Mouse (Mus musculus): ENCODE data around the gene Rps6ka3. TPM values are rescaled to one million over a fixed set of nuclear protein-coding genes. Genes with fewer than 3 reads are reported as not detected.

Rps6ka3 gene
- total and polyA plus RNA-seq, 2 experiments from 2014 or later: 5.5 to 31.4 TPM

DNA sequence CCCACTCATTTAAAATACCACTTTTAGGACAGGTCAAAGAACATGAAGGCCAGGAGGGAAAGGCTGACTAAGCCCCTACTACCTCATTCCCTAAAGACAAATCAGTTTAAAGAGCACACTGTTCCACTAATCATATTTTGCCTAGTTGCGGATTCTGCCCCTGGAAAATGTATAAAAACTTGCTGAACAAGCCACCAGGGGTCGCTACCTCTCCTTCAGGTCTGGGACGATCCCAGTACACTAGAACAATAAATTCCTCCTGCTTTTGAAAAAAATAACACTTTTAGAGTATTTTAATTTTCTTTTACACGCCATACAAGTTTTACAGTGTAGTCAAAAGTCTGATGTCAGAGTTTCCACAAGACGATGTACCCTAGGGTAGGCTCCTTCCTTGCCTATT lies 76.7 kb downstream of the Rps6ka3 start:
- ATAC-seq (ENCODE audit: insufficient read depth, low read depth): no peak
- peak; percentile 17 for DNase-seq (ENCODE audit: low spot score)
- Histone ChIP-seq H3K4me3 (ENCODE audit: low read depth, low read length) (no peak overlapping the region), H3K4me1 (ENCODE audit: control insufficient read depth, insufficient read depth) (no peaks in the 10 kb centered on the region), H3K9me3 (replicated peaks; ENCODE audit: control insufficient read depth, low read length) (no peaks in the 10 kb centered on the region), H3K36me3 (replicated peaks; ENCODE audit: control insufficient read depth, insufficient read depth, low read length) (no peaks in the 10 kb centered on the region), H3K27me3 (ENCODE audit: control insufficient read depth, insufficient read depth, low read length) (no peaks in the 10 kb centered on the region), H3K9ac (replicated peaks; ENCODE audit: low read depth, low read length) (no peak overlapping the region), H3K4me2 (ENCODE audit: low read depth, low read length) (no peak overlapping the region), H3K27ac (ENCODE audit: low read depth) (no peak overlapping the region)
- WGBS: 63% methylated on average over 5 of the region's 5 CpGs
- no peak for TF ChIP-seq EP300 (IDR thresholded peaks at IDR 0.05; ENCODE audit: low read depth)
- TF ChIP-seq CTCF (IDR thresholded peaks at IDR 0.05; ENCODE audit: low read depth): no peak

DNA sequence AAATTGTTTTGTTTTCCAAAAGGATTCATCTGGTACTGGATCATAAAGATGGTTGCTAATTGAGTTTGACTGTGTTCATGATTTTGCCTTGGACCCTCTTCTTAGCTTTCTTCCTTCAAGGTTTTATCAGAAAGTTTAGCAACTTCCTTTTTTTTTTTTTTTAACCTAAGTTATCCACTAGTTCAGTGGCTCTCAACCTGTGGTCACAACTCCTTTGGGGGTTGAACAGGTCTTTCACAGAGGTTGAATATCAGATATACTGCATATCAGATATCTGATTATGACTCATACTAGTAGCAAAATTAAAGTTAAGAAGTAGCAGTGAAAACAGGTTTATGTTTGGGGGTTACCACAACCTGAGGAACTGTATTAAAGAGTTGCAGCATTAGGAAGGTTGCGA lies 85.8 kb downstream of the Rps6ka3 start:
- 89% methylated on average over 1 of the region's 1 CpGs for WGBS
- H3K27me3 ChIP-seq (ENCODE audit: control insufficient read depth, insufficient read depth, low read length): no peaks in the 10 kb centered on the region
- no peak for TF ChIP-seq CTCF (IDR thresholded peaks at IDR 0.05; ENCODE audit: low read depth)
- no peak for TF ChIP-seq EP300 (IDR thresholded peaks at IDR 0.05; ENCODE audit: low read depth)

GRCm38 (mm10) chrX:159302349-159303311 lies 92.5 kb downstream of the Rps6ka3 start:
- H3K9me3 ChIP-seq (replicated peaks; ENCODE audit: control insufficient read depth, low read length): no peaks in the 10 kb centered on the region
- H3K36me3 ChIP-seq (replicated peaks; ENCODE audit: control insufficient read depth, insufficient read depth, low read length): no peaks in the 10 kb centered on the region
- no peak for TF ChIP-seq CTCF (IDR thresholded peaks at IDR 0.05; ENCODE audit: low read depth)
- no peak for TF ChIP-seq EP300 (IDR thresholded peaks at IDR 0.05; ENCODE audit: low read depth)
- DNase-seq (ENCODE audit: low spot score) (peak; percentile 41), ATAC-seq (ENCODE audit: insufficient read depth, low read depth) (0 out of 2 replicates have a peak, but pooled peaks have one; percentile 17)
- peak overlapping the region; percentile 72 for H3K27ac ChIP-seq (ENCODE audit: low read depth)
- H3K9ac ChIP-seq (replicated peaks; ENCODE audit: low read depth, low read length): no peak overlapping the region
- no peak overlapping the region; the same call in 1 of the 2 replicates for H3K4me2 ChIP-seq (ENCODE audit: low read depth, low read length)
- no peaks in the 10 kb centered on the region for H3K4me1 ChIP-seq (ENCODE audit: control insufficient read depth, insufficient read depth)
- 43% methylated on average over 11 of the region's 11 CpGs for WGBS
- H3K27me3 ChIP-seq (ENCODE audit: control insufficient read depth, insufficient read depth, low read length): no peaks in the 10 kb centered on the region
- peak overlapping the region; percentile 13; the same call in 1 of the 2 replicates for H3K4me3 ChIP-seq (ENCODE audit: low read depth, low read length)

More for the DNA sequence above, 85.8 kb downstream of the Rps6ka3 start:
- H3K36me3 ChIP-seq (replicated peaks; ENCODE audit: control insufficient read depth, insufficient read depth, low read length): no peaks in the 10 kb centered on the region
- H3K9me3 ChIP-seq (replicated peaks; ENCODE audit: control insufficient read depth, low read length): no peaks in the 10 kb centered on the region
- H3K9ac ChIP-seq (replicated peaks; ENCODE audit: low read depth, low read length): no peak overlapping the region
- DNase-seq (ENCODE audit: low spot score) (no peak), ATAC-seq (ENCODE audit: insufficient read depth, low read depth) (no peak)
- no peak overlapping the region for H3K4me3 ChIP-seq (ENCODE audit: low read depth, low read length)
- no peak overlapping the region for H3K27ac ChIP-seq (ENCODE audit: low read depth)
- no peak overlapping the region for H3K4me2 ChIP-seq (ENCODE audit: low read depth, low read length)
- no peaks in the 10 kb centered on the region for H3K4me1 ChIP-seq (ENCODE audit: control insufficient read depth, insufficient read depth)

DNA sequence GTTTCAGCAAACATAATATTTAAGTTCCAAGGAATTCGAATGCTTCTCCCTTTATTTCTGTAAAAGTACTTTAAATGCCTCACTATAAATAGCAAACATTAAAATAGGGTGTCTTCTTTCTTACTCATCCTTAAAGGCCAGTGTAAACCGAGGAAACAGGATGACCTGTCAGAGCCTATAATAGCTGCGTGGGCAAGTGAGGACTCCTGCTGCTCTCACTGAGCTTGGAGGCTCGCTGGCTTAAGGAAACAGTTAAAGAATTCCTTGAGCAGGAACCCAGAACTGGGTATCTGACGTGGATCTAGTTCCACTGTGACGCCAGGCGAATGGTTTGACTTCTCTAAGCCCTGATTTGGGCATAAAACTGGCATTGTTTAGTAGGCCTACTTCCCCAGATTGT lies 105.2 kb downstream of the Rps6ka3 start:
- Histone ChIP-seq H3K36me3 (replicated peaks; ENCODE audit: control insufficient read depth, insufficient read depth, low read length) (peaks cover 7% of the 10 kb centered on the region; the same call in 1 of the 2 replicates), H3K4me2 (ENCODE audit: low read depth, low read length) (no peak overlapping the region), H3K9ac (replicated peaks; ENCODE audit: low read depth, low read length) (no peak overlapping the region), H3K4me3 (ENCODE audit: low read depth, low read length) (no peak overlapping the region), H3K4me1 (ENCODE audit: control insufficient read depth, insufficient read depth) (no peaks in the 10 kb centered on the region), H3K27ac (ENCODE audit: low read depth) (no peak overlapping the region), H3K9me3 (replicated peaks; ENCODE audit: control insufficient read depth, low read length) (no peaks in the 10 kb centered on the region), H3K27me3 (ENCODE audit: control insufficient read depth, insufficient read depth, low read length) (no peaks in the 10 kb centered on the region)
- DNase-seq (ENCODE audit: low spot score): no peak
- no peak for ATAC-seq (ENCODE audit: insufficient read depth, low read depth)
- 64% methylated on average over 7 of the region's 7 CpGs for WGBS
- TF ChIP-seq EP300 (IDR thresholded peaks at IDR 0.05; ENCODE audit: low read depth): no peak
- TF ChIP-seq CTCF (IDR thresholded peaks at IDR 0.05; ENCODE audit: low read depth): no peak

DNA sequence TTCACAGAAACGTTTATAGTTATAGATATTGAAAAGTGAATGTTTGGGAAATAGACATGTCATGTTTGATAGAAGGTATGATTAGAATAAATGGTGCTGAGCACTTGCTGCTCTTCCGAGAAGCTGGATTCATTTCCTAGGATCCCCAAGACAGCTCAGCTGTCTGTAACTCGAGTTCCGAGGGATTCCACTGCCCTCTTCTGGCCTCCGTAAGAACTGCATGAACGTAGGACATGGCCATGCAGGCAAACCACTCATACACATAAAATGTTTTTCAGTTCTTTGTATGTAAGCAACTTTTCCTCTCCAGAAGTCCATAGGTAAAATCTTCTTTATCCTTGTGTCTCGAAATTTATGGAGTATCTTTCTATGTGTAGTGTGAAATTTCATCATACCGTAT lies 111.2 kb downstream of the Rps6ka3 start:
- Histone ChIP-seq H3K9me3 (replicated peaks; ENCODE audit: control insufficient read depth, low read length) (no peaks in the 10 kb centered on the region), H3K4me3 (ENCODE audit: low read depth, low read length) (no peak overlapping the region), H3K27ac (ENCODE audit: low read depth) (no peak overlapping the region), H3K4me2 (ENCODE audit: low read depth, low read length) (no peak overlapping the region), H3K36me3 (replicated peaks; ENCODE audit: control insufficient read depth, insufficient read depth, low read length) (0 out of 2 replicates have a peak, but pooled peaks cover 7% of the 10 kb centered on the region), H3K9ac (replicated peaks; ENCODE audit: low read depth, low read length) (no peak overlapping the region), H3K27me3 (ENCODE audit: control insufficient read depth, insufficient read depth, low read length) (no peaks in the 10 kb centered on the region), H3K4me1 (ENCODE audit: control insufficient read depth, insufficient read depth) (no peaks in the 10 kb centered on the region)
- DNase-seq (ENCODE audit: low spot score): peak; percentile 44
- TF ChIP-seq EP300 (IDR thresholded peaks at IDR 0.05; ENCODE audit: low read depth): no peak
- peak; percentile 65 for TF ChIP-seq CTCF (IDR thresholded peaks at IDR 0.05; ENCODE audit: low read depth)
- no peak for ATAC-seq (ENCODE audit: insufficient read depth, low read depth)
- 26% methylated on average over 8 of the region's 8 CpGs for WGBS

Measured in heart, postnatal 0 days (tissue).